Mouse (Mus musculus) liver, adult 2 months (tissue): ENCODE measurements around the gene Tubg2. TPM values are rescaled to one million over a fixed set of nuclear protein-coding genes. Genes with fewer than 3 reads are reported as not detected.

ENCODE experiments used
- DNase-seq: peaks from one replicate; pipeline ENCODE4 v3.0.0-alpha.2; 2011; ENCODE audit warnings: low read depth, low spot score; ENCODE audit errors: extremely low read depth
- H3K27ac ChIP-seq: fragments of 200-500 bp; replicated peaks from 2 replicates; pipeline ENCODE4 v1.5.1; 2012; ENCODE audit warnings: low read depth, mild to moderate bottlenecking, control low read depth, inconsistent platforms, low read length; ENCODE audit not compliant: insufficient read depth
- H3K27me3 ChIP-seq: fragments of 200-500 bp; 2 replicates; pipeline ENCODE4 v1.6.1; 2012; ENCODE audit warnings: mild to moderate bottlenecking, moderate library complexity, low read length, inconsistent platforms; ENCODE audit not compliant: control insufficient read depth, insufficient read depth
- H3K36me3 ChIP-seq: fragments of 200-500 bp; 2 replicates; pipeline ENCODE4 v1.6.1; 2012; ENCODE audit warnings: low read length, inconsistent platforms; ENCODE audit not compliant: control insufficient read depth, insufficient read depth
- H3K4me1 ChIP-seq: fragments of 200-500 bp; 2 replicates; pipeline ENCODE4 v1.6.1; 2011; ENCODE audit warnings: low read length; ENCODE audit not compliant: control insufficient read depth, insufficient read depth
- H3K4me3 ChIP-seq: fragments of 200-500 bp; 2 replicates; pipeline ENCODE4 v1.5.1; 2011; ENCODE audit warnings: low read depth, mild to moderate bottlenecking, control low read depth, low read length, moderate library complexity; ENCODE audit not compliant: insufficient read depth
- H3K79me2 ChIP-seq: fragments of 200-500 bp; 2 replicates; pipeline ENCODE4 v1.6.1; 2012; ENCODE audit warnings: inconsistent platforms, mild to moderate bottlenecking, low read length, moderate library complexity; ENCODE audit not compliant: control insufficient read depth, insufficient read depth
- H3K9ac ChIP-seq: fragments of 200-500 bp; 2 replicates; pipeline ENCODE4 v1.6.1; 2012; ENCODE audit warnings: low read depth, mild to moderate bottlenecking, control low read depth, inconsistent platforms, low read length
- CTCF ChIP-seq: fragments of 200-500 bp; IDR thresholded peaks from 2 replicates; pipeline ENCODE4 v1.5.1; 2011; ENCODE audit warnings: low read depth, low read length, control low read depth
- POLR2A ChIP-seq: fragments of 200-500 bp; IDR thresholded peaks from 2 replicates; pipeline ENCODE4 v1.6.1; 2011; ENCODE audit warnings: low read length, control low read depth; ENCODE audit not compliant: insufficient read depth; ENCODE audit errors: extremely low read depth
- WGBS: fragments of 180-500 bp; shearing (Covaris S2); methylation state at CpG from one replicate; pipeline ENCODE4 v1.1.7; 2018; 5-methylcytosine and 5-hydroxymethylcytosine counted together
- polyA plus RNA-seq: library from polyadenylated mRNA; depleted of rRNA; stranded (reverse); fragments of >200 nt; gene quantifications from 2 replicates; pipeline ENCODE4 v1.2.3, GENCODE M21; 2012
- total RNA-seq: library from RNA; depleted of rRNA; stranded (reverse); fragments of >200 nt; gene quantifications from 2 replicates; pipeline ENCODE4 v1.2.3, GENCODE M21; 2014

The Tubg2 gene
- total and polyA plus RNA-seq, 2 experiments, result 0.10 TPM; not detected in 1

- no peak for DNase-seq
- Histone ChIP-seq H3K79me2 (no peaks in the 10 kb centered on the region), H3K4me1 (no peaks in the 10 kb centered on the region), H3K27ac (no peak overlapping the region), H3K9ac (no peak overlapping the region), H3K4me3 (no peak overlapping the region), H3K36me3 (peaks cover 2% of the 10 kb centered on the region; the same call in 1 of the 2 replicates), H3K27me3 (no peaks in the 10 kb centered on the region)
- TF ChIP-seq CTCF, result no peak
- TF ChIP-seq POLR2A, result no peak
- WGBS, result 88% methylated on average over 17 of the region's 17 CpGs
Measured at GRCm38 (mm10) chr11:101190913-101191907, 35.5 kb downstream of the Tubg2 start.

DNA sequence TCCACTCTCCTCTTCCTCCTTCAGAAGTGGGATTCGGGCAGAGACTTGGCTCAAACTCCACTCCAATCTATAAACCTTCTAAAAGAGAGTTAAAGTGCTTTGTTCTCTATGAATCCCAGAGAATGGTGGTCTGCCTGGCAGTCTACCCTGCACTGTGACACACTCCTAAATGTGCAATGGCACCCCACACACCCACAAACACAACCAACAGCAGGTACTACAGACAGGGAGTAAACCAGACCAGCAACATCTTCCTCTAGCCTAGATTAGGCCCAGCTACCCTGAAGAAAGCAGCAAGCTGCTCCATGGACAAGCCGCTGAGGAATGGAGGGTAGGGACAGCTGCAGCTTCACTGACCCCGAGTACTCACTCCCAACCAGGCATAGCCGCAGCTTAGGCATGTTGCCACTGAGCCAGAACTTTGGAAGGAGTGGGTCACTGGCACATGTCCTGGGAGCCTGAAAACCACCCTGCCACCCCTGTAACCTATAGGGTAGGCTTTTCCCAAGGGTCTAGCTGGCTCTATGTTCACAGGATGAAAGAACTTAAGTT, 36.3 kb downstream of the Tubg2 start:
- WGBS, result 83% methylated on average over 4 of the region's 4 CpGs
- Histone ChIP-seq H3K27ac (no peak overlapping the region), H3K36me3 (peaks cover 4% of the 10 kb centered on the region), H3K4me3 (no peak overlapping the region), H3K4me1 (no peaks in the 10 kb centered on the region), H3K79me2 (no peaks in the 10 kb centered on the region), H3K27me3 (no peaks in the 10 kb centered on the region), H3K9ac (no peak overlapping the region)
- TF ChIP-seq CTCF (no peak), POLR2A (no peak)
- no peak for DNase-seq

DNA sequence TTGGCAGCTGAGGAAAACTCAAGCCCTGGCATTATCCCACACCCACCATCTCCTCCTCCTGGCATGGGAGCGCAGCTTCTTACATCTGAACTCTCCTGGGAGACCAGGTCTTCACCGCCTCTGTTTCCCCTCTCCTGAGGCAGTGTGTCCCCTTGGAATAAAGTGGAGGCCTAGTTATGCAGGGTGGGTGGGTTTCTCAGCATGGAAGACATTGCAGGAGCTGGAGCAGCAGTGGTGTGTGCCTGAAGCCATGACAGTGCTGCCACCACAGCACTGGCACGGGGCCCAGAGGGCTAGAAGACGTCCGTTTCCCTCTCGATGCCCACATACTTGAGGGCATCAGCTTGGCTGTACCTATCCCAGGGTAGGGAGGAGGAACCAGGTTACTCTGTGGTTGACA, 36.9 kb downstream of the Tubg2 start:
- H3K36me3 ChIP-seq, result peaks cover 4% of the 10 kb centered on the region
- H3K27me3 ChIP-seq, result no peaks in the 10 kb centered on the region
- TF ChIP-seq CTCF (no peak), POLR2A (no peak)
- 89% methylated on average over 6 of the region's 6 CpGs for WGBS
- no peak for DNase-seq
- no peaks in the 10 kb centered on the region for H3K4me1 ChIP-seq
- no peak overlapping the region for H3K9ac ChIP-seq
- H3K79me2 ChIP-seq, result no peaks in the 10 kb centered on the region
- no peak overlapping the region for H3K4me3 ChIP-seq
- H3K27ac ChIP-seq, result no peak overlapping the region

DNA sequence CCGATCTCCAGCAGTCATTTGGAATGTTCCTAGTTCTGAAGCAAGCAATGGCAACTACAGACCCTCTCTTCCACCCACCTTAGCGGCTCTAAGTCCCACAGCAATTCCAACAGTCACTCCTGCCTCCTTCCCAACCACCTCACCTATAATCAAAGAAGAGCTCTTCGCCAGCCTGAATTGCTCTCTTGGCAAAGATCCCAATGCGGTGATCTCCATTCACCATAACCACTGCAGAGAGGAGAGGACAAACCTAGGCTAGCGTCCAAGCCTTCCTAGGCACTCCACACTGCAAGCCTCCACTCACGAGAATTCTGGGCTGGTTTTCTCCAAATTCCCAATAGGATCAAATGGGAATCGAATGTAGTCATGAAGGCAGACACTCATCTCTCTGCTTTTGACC, 37.4 kb downstream of the Tubg2 start:
- no peak overlapping the region for H3K9ac ChIP-seq
- H3K4me3 ChIP-seq, result no peak overlapping the region
- no peak for TF ChIP-seq POLR2A
- no peak overlapping the region for H3K27ac ChIP-seq
- H3K36me3 ChIP-seq, result peaks cover 5% of the 10 kb centered on the region
- no peaks in the 10 kb centered on the region for H3K4me1 ChIP-seq
- no peak for DNase-seq
- WGBS, result 96% methylated on average over 7 of the region's 7 CpGs
- no peaks in the 10 kb centered on the region for H3K27me3 ChIP-seq
- no peaks in the 10 kb centered on the region for H3K79me2 ChIP-seq

- Histone ChIP-seq H3K36me3 (peaks cover 6% of the 10 kb centered on the region), H3K27me3 (no peaks in the 10 kb centered on the region), H3K27ac (no peak overlapping the region), H3K79me2 (no peaks in the 10 kb centered on the region), H3K4me3 (no peak overlapping the region), H3K4me1 (no peaks in the 10 kb centered on the region), H3K9ac (no peak overlapping the region)
- 68% methylated on average over 5 of the region's 5 CpGs for WGBS
- no peak for TF ChIP-seq CTCF
- no peak for TF ChIP-seq POLR2A
- no peak for DNase-seq
Measured at GRCm38 (mm10) chr11:101194137-101194536, 38.4 kb downstream of the Tubg2 start.

DNA sequence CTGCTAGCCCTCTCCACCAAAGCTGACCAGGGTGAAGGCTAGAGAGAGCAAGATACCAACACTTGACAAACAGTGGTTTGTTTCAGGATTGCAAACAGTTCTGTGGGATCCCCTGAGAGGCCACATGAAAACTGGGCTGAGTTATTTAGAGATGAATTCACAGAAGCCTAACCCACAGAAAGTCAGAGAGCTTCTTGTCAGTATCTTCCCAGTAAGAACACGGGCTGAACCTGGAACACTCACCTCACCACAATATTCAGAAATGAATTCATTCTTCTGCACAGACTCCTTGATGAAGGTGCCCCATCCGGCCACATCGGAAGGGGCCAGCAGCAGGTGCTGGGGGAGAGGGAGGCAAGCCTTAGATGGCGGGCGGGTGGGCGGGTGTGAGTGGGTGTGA, 38.9 kb downstream of the Tubg2 start:
- WGBS, result 90% methylated on average over 6 of the region's 6 CpGs
- Histone ChIP-seq H3K9ac (no peak overlapping the region), H3K36me3 (peaks cover 9% of the 10 kb centered on the region), H3K27me3 (no peaks in the 10 kb centered on the region), H3K4me1 (no peaks in the 10 kb centered on the region), H3K79me2 (no peaks in the 10 kb centered on the region), H3K4me3 (no peak overlapping the region), H3K27ac (no peak overlapping the region)
- no peak for TF ChIP-seq POLR2A
- TF ChIP-seq CTCF, result no peak
- DNase-seq, result no peak
